Mouse (Mus musculus) urinary bladder, adult 18-20 months (tissue): ENCODE results near the gene Polr2f.

Experiments
- DNase-seq, 2 experiments: peaks; one replicate each; pipeline ENCODE4 v3.0.0; 2022; ENCODE audit warnings: low spot score in 2 of 2, mixed read lengths in 2 of 2

Gene Polr2f

GRCm38 (mm10) chr15:79119491-79119890 lies 21.3 kb upstream of the Polr2f start:
- DNase-seq, result no peak

- no peak for DNase-seq
Measured at GRCm38 (mm10) chr15:79122119-79122518, 18.7 kb upstream of the Polr2f start.

GRCm38 (mm10) chr15:79122546-79122945 lies 18.3 kb upstream of the Polr2f start:
- DNase-seq, result no peak

GRCm38 (mm10) chr15:79123751-79124150 lies 17.1 kb upstream of the Polr2f start:
- no peak for DNase-seq

GRCm38 (mm10) chr15:79124331-79124875 lies 16.4 kb upstream of the Polr2f start:
- no peak for DNase-seq

- peak in 1 of 2 experiments; percentile 42 for DNase-seq
Measured at GRCm38 (mm10) chr15:79126217-79126932, 14.4 kb upstream of the Polr2f start.

GRCm38 (mm10) chr15:79127101-79127500 lies 13.7 kb upstream of the Polr2f start:
- no peak for DNase-seq

- no peak for DNase-seq
Measured at GRCm38 (mm10) chr15:79128208-79128607, 12.6 kb upstream of the Polr2f start.

- no peak for DNase-seq
Measured at GRCm38 (mm10) chr15:79129311-79129710, 11.5 kb upstream of the Polr2f start.

- DNase-seq, result no peak
Measured at GRCm38 (mm10) chr15:79130782-79131181, 10.0 kb upstream of the Polr2f start.

GRCm38 (mm10) chr15:79131442-79131841 lies 9.4 kb upstream of the Polr2f start:
- peak; percentile 38 to 72 for DNase-seq

- DNase-seq, result no peak
Measured at GRCm38 (mm10) chr15:79133191-79133661, 7.6 kb upstream of the Polr2f start.

GRCm38 (mm10) chr15:79134496-79135270 lies 6.1 kb upstream of the Polr2f start:
- no peak for DNase-seq

GRCm38 (mm10) chr15:79135332-79135731 lies 5.5 kb upstream of the Polr2f start:
- no peak for DNase-seq

- no peak for DNase-seq
Measured at GRCm38 (mm10) chr15:79135783-79136575, 4.8 kb upstream of the Polr2f start.

GRCm38 (mm10) chr15:79139640-79140039 lies 1.2 kb upstream of the Polr2f start:
- DNase-seq, result no peak

- DNase-seq, result no peak
Measured at GRCm38 (mm10) chr15:79141566-79141917, 733 bp downstream of the Polr2f start.

GRCm38 (mm10) chr15:79143316-79143715 lies 2.5 kb downstream of the Polr2f start:
- DNase-seq, result no peak

GRCm38 (mm10) chr15:79144021-79144420 lies 3.2 kb downstream of the Polr2f start:
- DNase-seq, result no peak

GRCm38 (mm10) chr15:79145522-79145921 lies 4.7 kb downstream of the Polr2f start:
- DNase-seq, result no peak

- peak; percentile 58 to 81 for DNase-seq
Measured at GRCm38 (mm10) chr15:79148533-79148932, 7.7 kb downstream of the Polr2f start.

- DNase-seq, result no peak
Measured at GRCm38 (mm10) chr15:79151881-79152280, 11.1 kb downstream of the Polr2f start.
